Comparison of ENCODE assay signal across 35 mouse cellular contexts in genomic region chr4:59040397-59041287, GRCm38 (mm10). TPM values are rescaled to one million over a fixed set of nuclear protein-coding genes. Genes with fewer than 3 reads are reported as not detected.
DNase-seq lines count a peak whose midpoint lies in the region; ATAC-seq and TF ChIP-seq lines count a peak whose summit lies in the region.
"Had no signal": no experiment of that assay in that cellular context is flagged by ENCODE, and none has a peak within 500 bp of the region (broad histone marks: within the 10 kb centered on the region; RNA-seq: fewer than 3 reads in every experiment).

No protein-coding gene starts in this region.

- H3K27me3 ChIP-seq in hindbrain, postnatal 0 days (ENCODE audit: insufficient read depth, low read length) = no peaks in the 10 kb centered on the region
- H3K27me3 ChIP-seq: CH12.LX; embryonic facial prominence, embryonic 12.5 days; liver, embryonic 12.5 days; Patski; stomach, embryonic 15.5 days had no signal

- H3K4me3 ChIP-seq in hindbrain, postnatal 0 days (ENCODE audit: low read length) = no peak overlapping the region
- H3K4me3 ChIP-seq: embryonic facial prominence, embryonic 12.5 days; liver, embryonic 12.5 days; stomach, embryonic 15.5 days had no signal

- no peaks in the 10 kb centered on the region for H3K9me3 ChIP-seq in hindbrain, postnatal 0 days (ENCODE audit: low read length)
- H3K9me3 ChIP-seq: embryonic facial prominence, embryonic 12.5 days; liver, embryonic 12.5 days; stomach, embryonic 15.5 days had no signal

- H3K4me1 ChIP-seq in hindbrain, postnatal 0 days (ENCODE audit: insufficient read depth, low read length) = peaks cover 4% of the 10 kb centered on the region; the same call in 1 of the 2 replicates

- TF ChIP-seq CTCF in hindbrain, postnatal 0 days (IDR thresholded peaks at IDR 0.05; ENCODE audit: low read depth) = no peak

- H3K4me2 ChIP-seq in hindbrain, postnatal 0 days (ENCODE audit: low read depth, low read length) = no peak overlapping the region
- H3K4me2 ChIP-seq: embryonic facial prominence, embryonic 12.5 days; heart, embryonic 11.5 days; hindbrain, embryonic 14.5 days; liver, embryonic 12.5 days; stomach, embryonic 15.5 days had no signal

- no peak overlapping the region for H3K27ac ChIP-seq in hindbrain, postnatal 0 days
- H3K27ac ChIP-seq: embryonic facial prominence, embryonic 12.5 days; hindbrain, embryonic 14.5 days; liver, embryonic 12.5 days; stomach, embryonic 15.5 days had no signal

- peak; percentile 37 to 40 for DNase-seq in spleen, postnatal 36 days (ENCODE audit: low spot score in 2 of 2)
- no peak for DNase-seq in spleen, postnatal 10 days (ENCODE audit: low spot score in 2 of 2)
- DNase-seq in A20 (ENCODE audit: low read depth, low spot score) = peak; percentile 83
- DNase-seq in brain, adult 2 months (ENCODE audit: low read depth, low spot score) = peak; percentile 28
- no peak for DNase-seq in left cerebral cortex, adult 11 months (ENCODE audit: low spot score)
- no peak for DNase-seq in hindbrain, postnatal 0 days (ENCODE audit: low spot score)
- DNase-seq: adrenal gland, postnatal 25 days; cerebellum, adult 8-10 months; cerebellum, postnatal 36 days; embryo, embryonic 11 days; gastrocnemius, postnatal 14 days; heart, adult 18-20 months; heart, postnatal 4 days; kidney, adult 11 months; kidney, postnatal 25 days; left cerebral cortex, postnatal 4 days; liver, postnatal 0 days; lung, postnatal 36 days; midbrain, embryonic 14.5 days; right cerebral cortex, postnatal 4 days had no signal

- H3K36me3 ChIP-seq in hindbrain, postnatal 0 days (ENCODE audit: insufficient read depth, low read length) = no peaks in the 10 kb centered on the region

- no peak overlapping the region for H3K9ac ChIP-seq in hindbrain, postnatal 0 days (replicated peaks; ENCODE audit: low read length)
- H3K9ac ChIP-seq: embryonic facial prominence, embryonic 12.5 days; hindbrain, embryonic 14.5 days; liver, embryonic 12.5 days; liver, postnatal 0 days; stomach, embryonic 15.5 days had no signal

- 85% methylated on average over 11 of the region's 11 CpGs for WGBS in hindbrain, postnatal 0 days

- peak; percentile 56 for ATAC-seq in megakaryocyte progenitor cell, adult 5-6 weeks (replicated peaks; ENCODE audit: poor library complexity)
- ATAC-seq in hindbrain, postnatal 0 days = no peak
- no peak for ATAC-seq in monocyte, adult 5-6 weeks (replicated peaks; ENCODE audit: insufficient number of reproducible peaks, low FRiP score, low TSS enrichment, poor library complexity, severe bottlenecking)
- ATAC-seq: forebrain, embryonic 14.5 days; inflammation-experienced regulatory T-cells, adult 6 months; liver, embryonic 12.5 days; liver, postnatal 0 days; Patski had no signal

RNA-seq across cellular contexts. Expression of gene Gng10, which starts 5.8 kb away (rescaled TPM):
- 168 and 189 TPM in 2 replicates for total RNA-seq in megakaryocyte progenitor cell, adult 5-6 weeks (2015)
- total RNA-seq in megakaryocyte progenitor cell, adult 5-6 weeks (2017) = 86.1 and 106 TPM in 2 replicates
- 86.0 and 104 TPM in 2 replicates for total RNA-seq in hindbrain, postnatal 0 days (2014; rRNA removed)
- 184 and 189 TPM in 2 replicates for polyA plus RNA-seq in hindbrain, postnatal 0 days (2015; fragmentation: Nextera tagmentation; extraction: Ambion mirVana)
- 76.3 to 133 TPM (median 119 TPM) in 3 replicates for total RNA-seq in monocyte, adult 5-6 weeks (2017)

RNA-seq across cellular contexts. Expression of gene Gm20503, which starts 37.6 kb away (rescaled TPM):
- 0.22 TPM in 1 of 2 replicates, not detected in the other for total RNA-seq in megakaryocyte progenitor cell, adult 5-6 weeks (2015)
- not detected in 2 replicates for total RNA-seq in megakaryocyte progenitor cell, adult 5-6 weeks (2017)
- not detected in 2 replicates for total RNA-seq in hindbrain, postnatal 0 days (2014; rRNA removed)
- polyA plus RNA-seq in hindbrain, postnatal 0 days (2015; fragmentation: Nextera tagmentation; extraction: Ambion mirVana) = 11.7 and 18.2 TPM in 2 replicates
- not detected in 3 replicates for total RNA-seq in monocyte, adult 5-6 weeks (2017)
- total RNA-seq: ES-E14 had no signal
- polyA plus RNA-seq: brain, embryonic 14.5 days; C2C12; inflammation-experienced regulatory T-cells, adult 6 months; spleen, adult 2 months had no signal

RNA-seq across cellular contexts. Expression of gene Dnajc25, which starts 45.8 kb away (rescaled TPM):
- 24.8 and 25.3 TPM in 2 replicates for total RNA-seq in megakaryocyte progenitor cell, adult 5-6 weeks (2015)
- 22.8 and 29.8 TPM in 2 replicates for total RNA-seq in megakaryocyte progenitor cell, adult 5-6 weeks (2017)
- 2.7 and 5.2 TPM in 2 replicates for total RNA-seq in hindbrain, postnatal 0 days (2014; rRNA removed)
- 9.2 and 9.4 TPM in 2 replicates for polyA plus RNA-seq in hindbrain, postnatal 0 days (2015; fragmentation: Nextera tagmentation; extraction: Ambion mirVana)
- total RNA-seq in monocyte, adult 5-6 weeks (2017) = 10.7 to 15.7 TPM (median 15.3 TPM) in 3 replicates

RNA-seq across cellular contexts. Expression of gene Ptgr1, which starts 53.7 kb away (rescaled TPM):
- 72.7 and 81.7 TPM in 2 replicates for total RNA-seq in megakaryocyte progenitor cell, adult 5-6 weeks (2015)
- total RNA-seq in megakaryocyte progenitor cell, adult 5-6 weeks (2017) = 59.6 and 66.6 TPM in 2 replicates
- total RNA-seq in hindbrain, postnatal 0 days (2014; rRNA removed) = 1.3 and 3.1 TPM in 2 replicates
- polyA plus RNA-seq in hindbrain, postnatal 0 days (2015; fragmentation: Nextera tagmentation; extraction: Ambion mirVana) = 5.6 and 6.0 TPM in 2 replicates
- total RNA-seq in monocyte, adult 5-6 weeks (2017) = 1.9 to 2.7 TPM (median 2.3 TPM) in 3 replicates

Comparison
In these comparisons a context has a peak if more than half of its experiments do, and no peak if none do; other contexts are left out.
1. DNase-seq: peak in spleen, postnatal 36 days (2 of 2), A20 (single experiment) and brain, adult 2 months (single experiment); none in spleen, postnatal 10 days (0 of 2), left cerebral cortex, adult 11 months (single experiment) and hindbrain, postnatal 0 days (single experiment).